Mouse (Mus musculus): ENCODE measurements at regions not wholly inside any gene's neighbourhood (a gene's known extent, or its start where the extent isn't known, plus 50 kb on each side); places are given as distances from the start of the nearest gene placed in this dataset.

DNA sequence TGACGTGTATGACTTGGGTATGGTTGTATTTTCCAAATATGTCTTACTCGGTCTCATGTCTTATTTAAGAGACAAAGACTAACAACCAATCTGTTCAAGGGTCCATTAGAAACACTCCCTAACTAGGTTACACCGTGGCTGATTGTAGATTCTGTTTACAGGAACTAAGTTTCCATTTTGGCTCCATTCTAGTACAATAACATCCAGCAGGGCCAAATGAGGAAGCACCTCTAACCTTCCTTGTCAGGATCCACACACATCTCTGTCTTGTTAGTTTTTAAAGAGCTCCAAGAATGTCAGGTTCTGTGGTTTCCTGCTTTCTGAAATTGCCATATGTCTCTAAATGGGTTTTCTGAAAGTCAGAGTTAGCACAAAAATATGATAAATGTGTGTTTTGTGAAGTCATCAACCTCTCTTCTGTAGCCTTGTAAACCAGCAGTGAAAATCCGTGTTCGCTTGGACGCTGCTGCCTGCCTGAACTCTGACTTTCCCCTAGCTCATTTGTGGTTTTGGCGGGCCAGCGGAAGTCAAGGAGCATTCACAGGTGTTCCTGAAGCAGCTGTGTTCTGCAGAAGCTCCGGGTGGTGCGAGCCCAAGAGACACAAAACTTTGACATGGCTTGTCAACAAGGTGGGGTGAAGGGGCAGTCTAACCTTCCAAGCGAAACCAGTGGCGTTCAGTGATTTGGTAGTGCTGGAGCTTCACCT, 76.8 kb downstream of the Otud1 start:
- TF ChIP-seq POLR2A (IDR thresholded peaks at IDR 0.05; ENCODE audit: low read depth, low read length) = no peak
- TF ChIP-seq CTCF (conservative IDR thresholded peaks at IDR 0.05; ENCODE audit: insufficient read depth, insufficient read length, low read depth, low read length) = no peak
- 62% methylated on average over 12 of the region's 12 CpGs for WGBS
- no peak for DNase-seq
- no peak overlapping the region for H3K4me3 ChIP-seq (ENCODE audit: insufficient read depth, low read depth, low read length)
- no peaks in the 10 kb centered on the region for H3K4me1 ChIP-seq (ENCODE audit: control insufficient read depth, insufficient read depth, low read length)
- H3K36me3 ChIP-seq (ENCODE audit: control insufficient read depth, insufficient read depth, low read length) = no peaks in the 10 kb centered on the region
- H3K27me3 ChIP-seq (replicated peaks; ENCODE audit: control insufficient read depth, insufficient read depth, low read length) = no peaks in the 10 kb centered on the region
- H3K27ac ChIP-seq (ENCODE audit: insufficient read depth, low read depth, low read length) = no peak overlapping the region

- H3K36me3 ChIP-seq (ENCODE audit: control insufficient read depth, insufficient read depth, low read length) = no peaks in the 10 kb centered on the region
- H3K27ac ChIP-seq (ENCODE audit: insufficient read depth, low read depth, low read length) = no peak overlapping the region
- H3K27me3 ChIP-seq (replicated peaks; ENCODE audit: control insufficient read depth, insufficient read depth, low read length) = no peaks in the 10 kb centered on the region
- no peak for DNase-seq
- H3K4me3 ChIP-seq (ENCODE audit: insufficient read depth, low read depth, low read length) = no peak overlapping the region
- no peaks in the 10 kb centered on the region for H3K4me1 ChIP-seq (ENCODE audit: control insufficient read depth, insufficient read depth, low read length)
- TF ChIP-seq POLR2A (IDR thresholded peaks at IDR 0.05; ENCODE audit: low read depth, low read length) (no peak), CTCF (conservative IDR thresholded peaks at IDR 0.05; ENCODE audit: insufficient read depth, insufficient read length, low read depth, low read length) (no peak)
Observed at GRCm38 (mm10) chr2:19741508-19741907, 84.0 kb downstream of the Otud1 start.

GRCm38 (mm10) chr2:19743467-19743866, 85.9 kb downstream of the Otud1 start:
- WGBS = 79% methylated on average over 4 of the region's 4 CpGs
- Histone ChIP-seq H3K27me3 (replicated peaks; ENCODE audit: control insufficient read depth, insufficient read depth, low read length) (no peaks in the 10 kb centered on the region), H3K4me1 (ENCODE audit: control insufficient read depth, insufficient read depth, low read length) (no peaks in the 10 kb centered on the region), H3K36me3 (ENCODE audit: control insufficient read depth, insufficient read depth, low read length) (no peaks in the 10 kb centered on the region), H3K4me3 (ENCODE audit: insufficient read depth, low read depth, low read length) (no peak overlapping the region), H3K27ac (ENCODE audit: insufficient read depth, low read depth, low read length) (no peak overlapping the region)
- DNase-seq = no peak
- TF ChIP-seq POLR2A (IDR thresholded peaks at IDR 0.05; ENCODE audit: low read depth, low read length) (no peak), CTCF (conservative IDR thresholded peaks at IDR 0.05; ENCODE audit: insufficient read depth, insufficient read length, low read depth, low read length) (no peak)

GRCm38 (mm10) chr2:19744986-19745660, 87.6 kb downstream of the Otud1 start:
- DNase-seq = no peak
- Histone ChIP-seq H3K4me1 (ENCODE audit: control insufficient read depth, insufficient read depth, low read length) (no peaks in the 10 kb centered on the region), H3K4me3 (ENCODE audit: insufficient read depth, low read depth, low read length) (no peak overlapping the region), H3K27ac (ENCODE audit: insufficient read depth, low read depth, low read length) (no peak overlapping the region), H3K27me3 (replicated peaks; ENCODE audit: control insufficient read depth, insufficient read depth, low read length) (no peaks in the 10 kb centered on the region), H3K36me3 (ENCODE audit: control insufficient read depth, insufficient read depth, low read length) (no peaks in the 10 kb centered on the region)
- WGBS = 96% methylated on average over 2 of the region's 2 CpGs
- TF ChIP-seq POLR2A (IDR thresholded peaks at IDR 0.05; ENCODE audit: low read depth, low read length) (no peak), CTCF (conservative IDR thresholded peaks at IDR 0.05; ENCODE audit: insufficient read depth, insufficient read length, low read depth, low read length) (no peak)

DNA sequence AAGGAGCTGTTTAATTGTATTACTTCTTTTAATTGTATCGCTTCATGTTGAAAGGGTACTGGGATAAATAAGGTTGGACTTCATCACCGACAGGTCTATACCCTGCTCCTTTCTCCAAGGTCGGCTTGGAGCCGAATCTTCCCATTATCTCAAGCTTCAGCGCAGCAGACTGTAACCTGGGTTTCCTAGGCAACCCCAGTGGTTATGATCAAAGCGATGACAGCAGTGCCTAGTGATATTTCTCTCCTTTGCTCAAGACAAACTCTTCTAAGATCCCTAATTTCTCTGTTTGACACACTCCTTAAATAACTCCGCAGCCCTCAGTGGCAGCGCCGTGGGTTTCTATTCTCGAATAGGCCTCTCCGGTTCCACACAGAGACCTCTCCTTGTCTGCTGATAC, 95.2 kb downstream of the Otud1 start:
- WGBS = 87% methylated on average over 11 of the region's 11 CpGs
- H3K4me3 ChIP-seq (ENCODE audit: insufficient read depth, low read depth, low read length) = no peak overlapping the region
- no peaks in the 10 kb centered on the region for H3K36me3 ChIP-seq (ENCODE audit: control insufficient read depth, insufficient read depth, low read length)
- no peaks in the 10 kb centered on the region for H3K27me3 ChIP-seq (replicated peaks; ENCODE audit: control insufficient read depth, insufficient read depth, low read length)
- H3K4me1 ChIP-seq (ENCODE audit: control insufficient read depth, insufficient read depth, low read length) = no peaks in the 10 kb centered on the region
- no peak for TF ChIP-seq POLR2A (IDR thresholded peaks at IDR 0.05; ENCODE audit: low read depth, low read length)
- TF ChIP-seq CTCF (conservative IDR thresholded peaks at IDR 0.05; ENCODE audit: insufficient read depth, insufficient read length, low read depth, low read length) = no peak
- no peak for DNase-seq
- H3K27ac ChIP-seq (ENCODE audit: insufficient read depth, low read depth, low read length) = no peak overlapping the region

GRCm38 (mm10) chr2:19753479-19753878, 95.9 kb downstream of the Otud1 start:
- Histone ChIP-seq H3K27me3 (replicated peaks; ENCODE audit: control insufficient read depth, insufficient read depth, low read length) (no peaks in the 10 kb centered on the region), H3K4me3 (ENCODE audit: insufficient read depth, low read depth, low read length) (no peak overlapping the region), H3K36me3 (ENCODE audit: control insufficient read depth, insufficient read depth, low read length) (no peaks in the 10 kb centered on the region), H3K27ac (ENCODE audit: insufficient read depth, low read depth, low read length) (no peak overlapping the region), H3K4me1 (ENCODE audit: control insufficient read depth, insufficient read depth, low read length) (no peaks in the 10 kb centered on the region)
- DNase-seq = no peak
- no peak for TF ChIP-seq CTCF (conservative IDR thresholded peaks at IDR 0.05; ENCODE audit: insufficient read depth, insufficient read length, low read depth, low read length)
- no peak for TF ChIP-seq POLR2A (IDR thresholded peaks at IDR 0.05; ENCODE audit: low read depth, low read length)

DNA sequence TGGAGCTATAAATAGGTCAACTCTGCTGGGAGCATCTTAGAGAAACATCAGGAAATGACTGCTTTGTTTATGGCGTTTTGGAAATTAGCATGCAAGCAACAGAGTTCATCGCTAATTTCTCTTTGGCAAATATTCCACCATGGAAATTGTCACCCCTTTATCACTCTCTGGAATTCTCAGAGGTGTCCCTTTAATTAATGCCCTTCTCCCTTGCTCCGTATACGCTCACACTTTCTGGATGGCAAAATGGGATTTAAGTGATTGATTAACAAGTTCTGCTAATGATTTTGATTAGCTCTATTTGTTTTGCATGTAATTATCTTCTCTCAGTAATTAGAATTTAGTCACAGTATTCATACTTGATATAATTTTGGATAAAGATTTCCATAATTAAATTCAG, 100.4 kb downstream of the Otud1 start:
- Histone ChIP-seq H3K4me3 (ENCODE audit: insufficient read depth, low read depth, low read length) (no peak overlapping the region), H3K27me3 (replicated peaks; ENCODE audit: control insufficient read depth, insufficient read depth, low read length) (no peaks in the 10 kb centered on the region), H3K4me1 (ENCODE audit: control insufficient read depth, insufficient read depth, low read length) (no peaks in the 10 kb centered on the region), H3K36me3 (ENCODE audit: control insufficient read depth, insufficient read depth, low read length) (no peaks in the 10 kb centered on the region), H3K27ac (ENCODE audit: insufficient read depth, low read depth, low read length) (no peak overlapping the region)
- no peak for DNase-seq
- WGBS = 61% methylated on average over 4 of the region's 4 CpGs
- TF ChIP-seq POLR2A (IDR thresholded peaks at IDR 0.05; ENCODE audit: low read depth, low read length) (no peak), CTCF (conservative IDR thresholded peaks at IDR 0.05; ENCODE audit: insufficient read depth, insufficient read length, low read depth, low read length) (no peak)

Data from kidney, adult 2 months (tissue).